Mouse (Mus musculus): ENCODE data around the gene Acyp1. TPM values are rescaled to one million over a fixed set of nuclear protein-coding genes. Genes with fewer than 3 reads are reported as not detected.
"Not testable (repeated sequence)": the region's sequence is repeated elsewhere in the genome, so short reads cannot be mapped to it uniquely, and the experiment has no call there.

The Acyp1 gene
- total RNA-seq, 2 experiments from 2014 or later: 31.6 to 35.9 TPM

DNA sequence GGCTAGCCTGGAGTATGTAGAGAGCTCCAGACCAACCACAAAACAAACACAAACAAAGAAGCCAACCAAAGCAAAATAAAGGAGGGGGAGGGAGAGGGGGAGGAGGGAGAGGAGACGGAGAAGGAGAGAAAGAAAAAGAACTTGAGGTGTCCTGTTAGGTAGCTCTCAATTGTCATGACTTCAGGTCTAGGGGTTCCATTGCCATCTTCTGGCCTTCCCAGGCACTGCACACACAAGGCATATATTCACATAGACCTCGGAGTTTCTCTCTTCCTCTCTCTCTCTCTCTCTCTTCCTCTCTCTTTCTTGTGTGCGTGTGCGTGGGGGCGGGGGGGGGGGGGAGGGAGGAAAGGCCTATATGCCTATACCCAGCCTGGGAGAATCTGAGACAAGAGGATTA lies 1.3 kb downstream of the Acyp1 start:
- no peak for DNase-seq (ENCODE audit: low spot score in 2 of 2)
- intact Hi-C loops (cut with DNase I): loop anchor here (5.0 kb wide), 1 partner anchor 145 kb away; no protein-coding TSS in a partner anchor

DNA sequence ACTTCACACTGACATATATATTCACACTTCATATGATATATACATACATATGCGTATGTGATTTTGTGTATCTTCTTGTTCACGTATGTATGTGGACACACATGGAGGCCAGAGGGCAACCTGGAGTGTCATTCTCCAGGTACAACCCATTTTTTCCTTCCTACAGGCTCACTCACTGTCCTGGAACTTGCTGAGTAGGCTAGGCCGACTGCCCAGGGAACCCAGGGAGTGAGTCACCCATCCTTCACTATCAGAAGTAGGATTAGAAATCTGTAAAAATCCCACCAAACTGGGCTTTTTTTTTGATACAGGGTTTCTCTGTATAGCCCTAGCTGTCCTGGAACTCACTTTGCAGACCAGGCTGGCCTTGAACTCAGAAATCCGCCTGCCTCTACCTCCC lies 3.2 kb downstream of the Acyp1 start:
- intact Hi-C loops (cut with DNase I): loop anchor here (5.0 kb wide), 1 partner anchor 143 kb away; no protein-coding TSS in a partner anchor
- DNase-seq (ENCODE audit: low spot score in 2 of 2): no peak

DNA sequence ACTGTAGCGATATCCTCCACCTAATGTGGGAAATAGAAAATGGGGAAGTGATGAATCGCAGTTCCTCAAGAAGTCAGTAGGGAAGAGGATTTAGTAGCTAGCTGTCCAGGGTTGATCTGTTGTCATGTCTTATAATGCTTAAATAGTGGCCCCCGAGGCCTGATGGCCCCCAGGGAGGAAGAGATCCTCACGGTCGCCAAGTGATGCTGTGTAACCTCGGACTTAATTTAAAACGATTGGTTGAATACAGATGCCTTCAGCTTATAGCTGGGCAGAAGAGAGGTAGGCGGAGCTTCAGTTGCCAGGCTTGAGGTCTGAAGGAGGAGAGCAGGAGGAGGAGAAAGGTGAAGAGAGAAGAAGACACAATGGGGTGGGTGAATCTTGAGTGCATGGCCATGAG lies 3.9 kb downstream of the Acyp1 start:
- DNase-seq (ENCODE audit: low spot score in 2 of 2): no peak
- intact Hi-C loops (cut with DNase I): no loop called here

DNA sequence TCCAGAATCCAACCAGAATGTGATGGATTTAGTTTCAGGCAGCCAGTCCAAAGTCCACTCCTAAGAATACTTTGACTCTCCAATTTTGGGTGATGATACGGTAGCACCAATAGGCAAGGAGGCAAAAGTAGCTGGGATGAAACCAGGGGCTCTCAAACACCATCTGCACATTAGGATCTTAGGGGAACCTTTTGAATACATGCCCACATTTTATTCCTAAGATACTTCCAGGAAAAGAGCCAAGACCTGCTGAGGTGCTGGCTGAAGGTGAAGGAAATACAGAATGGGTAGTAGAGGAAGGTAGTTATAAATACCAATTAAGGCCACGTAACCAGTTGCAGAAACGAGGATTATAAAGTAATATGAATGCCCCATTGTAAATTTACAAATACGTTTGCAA lies 6.5 kb downstream of the Acyp1 start:
- DNase-seq (ENCODE audit: low spot score in 2 of 2); intact Hi-C loops (cut with DNase I): not testable (repeated sequence)

DNA sequence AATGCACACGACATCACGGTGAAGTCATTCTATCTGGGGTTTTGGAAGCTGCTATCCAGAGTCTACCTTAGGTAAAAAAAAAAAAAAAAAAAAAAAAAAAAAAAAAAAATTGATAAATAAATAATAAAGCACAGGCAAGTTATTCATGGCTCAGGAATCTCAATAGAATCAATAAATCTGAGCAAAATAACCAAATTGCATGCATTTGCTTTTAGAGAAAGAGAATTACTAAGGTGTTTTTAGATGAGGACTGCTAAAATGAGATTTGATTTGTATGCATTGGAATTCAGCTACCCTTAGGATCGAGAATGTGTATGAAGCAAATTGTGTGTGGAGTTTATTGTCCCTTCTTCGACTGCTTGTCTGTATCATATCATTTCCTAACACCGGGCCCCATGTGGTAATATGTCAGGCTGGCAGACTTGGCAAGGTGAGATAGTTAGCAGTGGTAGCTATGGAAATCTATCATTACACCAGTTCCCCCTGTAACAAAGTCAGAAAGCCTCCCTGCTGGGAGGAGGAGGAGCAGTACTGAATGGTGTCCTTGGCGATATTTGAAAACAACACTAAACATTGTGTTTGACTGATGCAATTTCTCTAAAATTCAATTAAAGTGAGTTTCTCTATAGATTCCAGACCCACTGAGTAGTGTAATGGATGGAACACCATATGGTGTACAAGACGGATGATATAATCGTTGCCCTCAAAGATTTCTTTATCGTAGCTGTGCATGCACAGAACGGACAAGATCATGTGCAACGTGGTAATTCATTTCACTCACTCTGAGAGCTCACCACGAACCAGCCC lies 7.2 kb downstream of the Acyp1 start:
- intact Hi-C loops (cut with DNase I): no loop called here

DNA sequence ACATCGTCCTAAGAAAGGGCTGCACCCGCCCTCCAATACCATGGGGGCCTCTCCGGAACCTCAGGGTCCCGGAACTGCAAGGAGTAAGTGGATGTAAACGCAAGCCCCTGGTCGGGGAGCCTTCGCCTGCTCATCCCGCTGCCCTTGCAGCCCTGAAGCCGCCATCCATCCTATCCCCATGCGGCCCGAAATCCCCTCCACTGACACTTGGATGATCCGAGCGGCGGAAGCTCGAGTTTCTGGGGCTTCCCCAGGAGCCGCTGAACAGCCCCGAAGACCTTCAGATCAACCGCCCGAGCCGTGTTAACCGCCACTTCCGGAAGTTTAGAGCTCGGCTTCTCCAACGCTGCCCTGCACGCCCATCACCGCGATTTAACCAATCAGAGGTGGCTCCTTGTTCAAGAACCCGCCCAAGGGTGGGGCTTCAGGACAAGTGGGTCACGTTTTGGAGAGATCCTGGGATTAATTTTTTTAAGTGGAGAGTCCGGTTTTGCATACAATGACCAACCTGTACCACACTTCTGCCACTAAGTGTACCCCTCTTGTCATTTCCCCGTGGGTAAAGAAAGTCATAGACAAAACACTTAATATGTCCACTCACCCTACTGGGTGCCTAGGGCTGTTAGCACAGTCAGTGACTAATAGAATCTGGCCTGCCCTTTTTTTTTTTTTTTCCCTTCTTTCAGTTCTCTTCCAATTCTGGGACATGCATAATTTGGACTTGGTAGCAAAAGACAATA lies 8.0 kb downstream of the Acyp1 start:
- intact Hi-C loops (cut with DNase I): no loop called here
- peak; percentile 95 to 99 for DNase-seq (ENCODE audit: low spot score in 2 of 2)

More for the DNA sequence above, 7.2 kb downstream of the Acyp1 start:
- no peak for DNase-seq (ENCODE audit: low spot score in 2 of 2)

DNA sequence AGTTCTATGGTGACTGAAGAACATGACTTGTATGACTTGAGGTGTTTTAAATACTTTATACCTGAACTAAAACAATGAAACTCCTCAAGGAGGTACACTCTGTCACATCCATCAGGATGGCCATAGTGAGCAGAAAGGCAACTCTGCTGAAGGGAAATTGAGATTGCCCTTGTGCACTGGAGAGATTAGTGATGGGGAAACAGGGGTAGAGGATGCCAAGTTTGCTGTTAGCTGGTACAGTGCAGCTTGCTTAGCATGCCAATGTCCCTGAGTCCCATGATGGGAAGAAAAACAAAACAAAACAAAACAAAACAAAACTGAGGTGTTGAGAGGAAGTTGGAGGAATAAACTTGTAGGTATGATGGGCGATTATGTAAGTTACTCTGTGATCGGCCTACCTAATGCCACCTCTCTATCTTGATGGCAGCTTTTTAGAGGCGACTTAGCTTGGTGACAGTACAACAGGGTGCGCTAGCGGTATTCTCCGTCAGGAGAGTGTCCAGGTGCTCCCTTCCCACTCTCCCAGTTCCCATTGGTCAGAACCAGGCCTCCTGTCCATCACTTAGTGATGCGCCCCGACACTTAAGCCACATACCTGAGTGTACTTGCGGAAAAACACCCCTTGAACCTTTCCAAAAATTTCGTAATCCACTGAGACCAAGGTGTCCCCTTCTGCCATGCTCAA lies 8.7 kb downstream of the Acyp1 start:
- no peak for DNase-seq (ENCODE audit: low spot score in 2 of 2)
- intact Hi-C loops (cut with DNase I): no loop called here

DNA sequence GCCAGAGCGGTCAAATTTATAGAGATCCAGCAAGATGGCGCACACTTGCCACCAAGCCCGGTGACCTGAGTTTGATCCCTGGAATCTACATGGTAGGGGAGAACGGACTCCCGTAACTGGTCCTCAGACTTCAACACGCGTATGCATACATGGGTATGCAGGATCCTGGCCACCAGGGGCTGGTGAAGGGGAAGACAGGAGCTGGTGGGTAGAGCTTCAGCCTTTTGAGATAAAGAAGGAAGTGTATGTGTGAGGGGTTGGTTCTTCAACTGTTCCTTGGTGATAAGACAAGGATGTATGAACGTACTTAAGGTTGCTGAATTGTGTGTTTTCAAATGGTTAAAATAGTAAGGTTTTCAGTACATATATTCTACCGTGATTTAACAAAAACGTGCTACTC lies 9.3 kb downstream of the Acyp1 start:
- intact Hi-C loops (cut with DNase I): no loop called here
- no peak for DNase-seq (ENCODE audit: low spot score in 2 of 2)

DNA sequence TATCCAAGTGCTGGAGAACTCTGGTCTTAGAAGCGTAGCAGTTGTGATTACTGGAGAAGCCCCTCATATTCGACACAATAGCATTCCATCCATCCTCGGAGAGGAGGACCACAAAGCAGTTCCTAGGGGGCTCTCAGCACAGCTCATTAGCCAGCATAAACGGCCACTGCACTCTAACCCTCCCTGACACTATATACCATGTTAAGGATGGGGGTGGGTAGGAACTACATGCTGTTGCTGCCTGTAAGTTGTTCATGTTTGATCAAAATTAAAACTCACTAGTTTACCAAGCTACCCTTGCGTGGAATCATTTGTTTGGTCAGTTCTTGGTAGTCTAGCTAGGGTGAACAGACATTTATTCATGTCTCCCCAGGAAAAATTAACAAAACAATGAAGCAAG lies 12.0 kb downstream of the Acyp1 start:
- DNase-seq (ENCODE audit: low spot score in 2 of 2): no peak
- intact Hi-C loops (cut with DNase I): no loop called here

DNA sequence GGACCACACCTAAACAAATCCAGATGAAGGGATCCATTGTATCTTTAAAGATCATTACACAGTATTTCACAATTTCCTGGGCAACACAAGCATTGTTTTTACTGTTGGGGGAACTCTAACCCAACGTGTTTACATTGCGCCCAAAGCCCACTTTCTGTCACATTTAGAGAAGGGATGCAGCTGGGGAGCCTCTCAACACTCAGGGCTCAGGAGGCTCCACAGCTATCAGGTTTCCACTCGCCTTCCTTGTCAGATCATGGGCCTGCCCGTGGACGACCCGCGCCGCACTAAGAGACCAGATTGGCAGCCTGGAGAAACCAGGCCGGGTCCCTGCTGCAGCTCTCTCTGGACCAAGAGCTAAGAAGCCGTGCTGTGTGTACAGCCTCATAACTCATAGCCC lies 14.7 kb downstream of the Acyp1 start:
- no peak for DNase-seq (ENCODE audit: low spot score in 2 of 2)
- intact Hi-C loops (cut with DNase I): no loop called here

DNA sequence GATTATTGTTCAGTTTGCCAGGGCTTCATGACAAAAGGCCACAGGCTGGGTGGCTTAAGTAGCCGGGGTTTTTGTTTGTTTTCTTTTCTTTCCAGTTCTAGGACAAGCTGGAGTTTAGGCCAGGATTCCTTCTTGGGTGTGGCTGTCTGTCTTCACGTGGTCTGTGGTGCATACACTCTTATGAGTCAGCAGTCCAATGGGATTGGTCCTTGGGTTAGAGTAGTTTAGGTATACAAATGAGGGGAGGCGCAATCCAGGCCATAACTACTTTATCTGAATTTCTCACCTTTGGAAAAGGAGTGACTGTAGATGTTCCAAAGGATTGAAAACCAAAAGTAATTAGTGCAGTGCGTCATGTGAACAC lies 16.4 kb downstream of the Acyp1 start:
- intact Hi-C loops (cut with DNase I): no loop called here
- no peak for DNase-seq (ENCODE audit: low spot score in 2 of 2)

DNA sequence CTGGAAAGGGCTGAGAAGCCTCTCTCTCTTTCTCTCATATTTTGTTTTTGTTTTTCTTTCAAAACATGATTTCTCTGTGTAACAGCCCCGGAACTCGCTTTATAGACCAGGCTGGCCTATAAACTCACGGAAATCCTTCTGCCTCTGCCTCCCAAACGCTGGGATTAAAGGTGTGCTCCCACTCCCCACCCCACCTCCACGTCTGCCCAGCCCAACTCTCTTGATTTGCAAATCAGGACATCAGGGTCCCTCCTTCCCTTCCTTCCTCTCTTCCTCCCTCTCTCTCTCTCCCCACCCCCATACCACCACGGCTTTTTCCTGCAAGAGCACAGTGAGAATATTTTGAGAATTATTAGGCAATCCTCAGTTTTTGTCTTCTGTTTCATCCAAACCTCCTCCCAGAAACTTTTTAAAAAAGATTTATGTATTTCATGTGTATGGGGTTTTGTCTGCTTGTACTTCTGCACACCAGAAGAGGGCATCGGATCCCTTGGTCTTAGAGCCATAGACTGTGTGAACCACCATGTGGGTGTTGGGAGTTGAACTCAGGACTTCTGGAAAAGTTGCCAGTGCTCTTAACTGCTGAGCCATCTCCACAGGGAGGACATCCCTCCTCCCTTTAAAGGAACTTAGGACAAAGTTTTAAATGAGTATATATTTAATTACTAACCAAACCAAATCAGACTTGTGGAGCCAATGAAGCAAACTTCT lies 17.0 kb downstream of the Acyp1 start:
- DNase-seq (ENCODE audit: low spot score in 2 of 2): no peak
- intact Hi-C loops (cut with DNase I): no loop called here

DNA sequence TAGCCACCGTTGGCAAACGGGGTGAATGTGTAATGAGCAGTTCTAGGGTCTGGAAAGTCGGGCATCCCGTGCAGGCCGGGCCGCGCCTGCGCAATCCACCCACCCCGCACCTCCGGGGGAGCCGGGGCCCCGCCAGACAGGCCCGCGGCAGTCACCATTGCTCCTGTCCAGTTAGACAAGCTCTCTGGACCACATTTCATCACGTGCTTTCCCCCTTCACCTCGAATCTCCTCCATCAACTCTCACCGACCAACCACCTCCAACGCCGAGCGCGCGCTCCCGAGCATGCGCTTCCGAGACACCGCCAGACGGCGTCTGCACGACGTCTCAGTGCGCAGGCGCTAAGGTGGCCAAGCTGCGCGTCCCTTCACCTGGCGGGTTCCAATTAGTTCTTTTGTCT lies 17.9 kb downstream of the Acyp1 start, which contains the start of gene Mlh3:
Gene Mlh3 (minus strand): TSS at position 281 of the 400 bp plus-strand sequence.
- peak; percentile 88 to 90 for DNase-seq (ENCODE audit: low spot score in 2 of 2)
- intact Hi-C loops (cut with DNase I): no loop called here

DNA sequence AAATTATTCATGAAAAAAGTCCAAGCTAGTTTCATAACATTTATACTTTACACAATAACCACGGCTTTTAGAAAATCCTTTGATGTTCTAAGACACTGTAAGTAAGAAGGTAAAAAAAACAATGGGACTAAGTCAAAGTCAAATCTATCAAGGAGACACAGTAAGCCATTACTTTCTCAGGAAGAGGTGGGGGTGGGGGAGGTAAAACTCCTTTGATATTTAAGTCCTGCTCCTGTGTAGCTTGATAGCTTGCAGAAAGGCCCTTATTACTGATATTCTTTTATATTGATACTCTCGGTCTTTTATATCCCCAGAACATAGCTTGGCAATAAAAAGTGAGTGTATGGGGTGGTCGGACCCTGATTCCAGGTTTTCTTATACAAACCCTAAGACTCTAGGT lies 18.4 kb downstream of the Acyp1 start:
- intact Hi-C loops (cut with DNase I): no loop called here
- no peak for DNase-seq (ENCODE audit: low spot score in 2 of 2)

DNA sequence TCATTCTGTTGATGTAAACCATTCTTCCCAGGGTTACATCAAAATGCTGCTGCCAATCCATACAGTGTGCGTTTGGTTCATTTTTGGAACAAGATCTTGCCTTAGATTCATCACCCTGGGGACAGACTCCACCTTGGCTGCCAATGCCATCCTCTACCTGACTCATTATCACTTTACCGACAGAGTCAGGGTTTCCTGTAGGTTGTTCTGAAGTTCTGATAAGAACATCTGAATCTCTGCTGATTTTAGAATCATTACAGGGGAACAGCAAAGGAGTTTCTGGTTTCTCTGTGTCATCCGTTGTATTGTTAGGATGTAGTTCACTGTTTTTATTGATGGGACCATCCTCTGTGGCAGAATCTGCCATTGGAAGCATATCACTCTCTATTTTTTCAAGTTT lies 22.0 kb downstream of the Acyp1 start:
- intact Hi-C loops (cut with DNase I): no loop called here

DNA sequence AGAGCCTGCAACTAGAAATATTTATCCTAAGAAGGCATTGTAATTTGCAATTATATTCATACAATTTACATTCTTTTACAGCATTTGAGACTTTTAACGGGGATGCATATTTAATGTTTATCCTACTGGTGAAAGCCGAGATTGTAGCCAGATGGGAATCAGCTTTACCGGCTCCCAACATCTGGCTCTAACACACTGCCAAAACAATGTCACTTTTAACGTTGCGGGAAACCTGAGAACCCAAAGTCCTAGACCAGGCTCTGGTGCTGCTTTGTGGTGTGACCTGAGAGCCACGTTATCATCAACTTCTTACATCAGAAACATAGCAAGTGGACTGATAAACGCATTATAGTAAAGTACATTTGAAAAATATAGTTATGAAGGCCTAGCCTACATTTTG lies 23.3 kb downstream of the Acyp1 start:
- intact Hi-C loops (cut with DNase I): no loop called here

More for the DNA sequence above, 22.0 kb downstream of the Acyp1 start:
- DNase-seq (ENCODE audit: low spot score in 2 of 2): no peak

DNA sequence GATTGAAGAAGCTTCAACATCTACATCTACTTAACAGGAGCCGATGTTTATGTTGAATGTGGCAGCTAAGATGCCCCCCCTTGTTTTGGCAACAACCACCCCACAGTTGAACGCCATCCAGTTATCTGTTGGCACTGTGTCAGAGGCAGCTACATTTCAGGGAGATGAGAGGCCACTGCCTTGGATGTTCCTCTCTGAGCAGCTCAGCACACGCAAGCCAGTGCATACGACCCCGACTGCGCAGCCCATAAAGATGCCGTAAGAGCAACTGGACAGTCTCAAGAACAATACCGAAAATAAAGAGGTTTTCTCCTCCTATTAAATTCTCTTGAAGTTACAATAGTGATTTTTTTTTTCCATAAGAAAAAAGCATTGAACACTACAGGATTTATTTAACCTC lies 23.7 kb downstream of the Acyp1 start:
- DNase-seq (ENCODE audit: low spot score in 2 of 2): no peak
- intact Hi-C loops (cut with DNase I): no loop called here

More for the DNA sequence above, 23.3 kb downstream of the Acyp1 start:
- no peak for DNase-seq (ENCODE audit: low spot score in 2 of 2)

DNA sequence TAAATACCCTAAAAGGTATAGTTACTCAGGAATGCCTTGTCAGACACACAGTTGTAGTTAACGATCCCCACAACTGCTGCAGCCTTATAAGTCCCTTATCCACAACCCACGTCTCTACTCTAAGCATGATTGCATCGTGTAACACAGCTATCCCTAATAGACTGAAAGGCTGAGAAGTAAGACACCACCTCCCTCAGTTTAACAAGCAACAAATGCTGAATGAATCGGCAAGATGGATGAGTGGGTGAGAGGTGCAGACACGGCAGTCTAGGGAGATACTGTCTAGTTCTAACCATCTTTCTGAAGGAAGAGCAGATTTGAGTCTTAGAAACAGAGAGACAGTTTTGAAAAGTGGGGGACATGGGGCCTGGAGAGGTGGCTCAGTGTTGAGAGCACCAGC lies 25.0 kb downstream of the Acyp1 start:
- DNase-seq (ENCODE audit: low spot score in 2 of 2): peak in 1 of 2 experiments; percentile 62
- intact Hi-C loops (cut with DNase I): no loop called here

DNA sequence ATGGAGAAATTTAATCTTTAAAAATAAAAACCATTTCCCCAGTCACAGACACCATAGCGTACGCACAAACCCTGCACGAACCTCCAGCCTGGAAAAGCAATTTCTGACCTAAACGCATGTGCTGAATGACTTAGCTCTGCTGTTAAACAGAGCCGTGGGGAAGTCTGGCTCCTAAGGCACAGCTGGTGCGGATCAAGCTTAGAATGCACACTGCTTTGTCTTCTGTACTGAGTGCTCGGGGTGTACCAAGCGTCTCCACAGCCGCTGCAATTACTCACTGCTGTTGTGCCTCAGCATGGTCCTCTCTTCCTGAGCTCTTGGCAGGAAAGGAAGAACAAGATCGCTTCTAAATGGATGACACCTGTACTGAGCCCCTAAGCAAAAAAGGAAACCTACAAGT lies 25.7 kb downstream of the Acyp1 start:
- intact Hi-C loops (cut with DNase I): no loop called here

More for the DNA sequence above, 25.7 kb downstream of the Acyp1 start:
- no peak for DNase-seq (ENCODE audit: low spot score in 2 of 2)
